Mouse (Mus musculus) ZHBTc4 (cell line): ENCODE results near the gene Unc45a.
"Not testable (repeated sequence)": the region's sequence is repeated elsewhere in the genome, so short reads cannot be mapped to it uniquely, and the experiment has no call there.

Source experiments
- DNase-seq: peaks from one replicate; pipeline ENCODE4 v3.0.0-alpha.2; 2011; ENCODE audit warnings: low read depth, low spot score

The Unc45a gene

DNA sequence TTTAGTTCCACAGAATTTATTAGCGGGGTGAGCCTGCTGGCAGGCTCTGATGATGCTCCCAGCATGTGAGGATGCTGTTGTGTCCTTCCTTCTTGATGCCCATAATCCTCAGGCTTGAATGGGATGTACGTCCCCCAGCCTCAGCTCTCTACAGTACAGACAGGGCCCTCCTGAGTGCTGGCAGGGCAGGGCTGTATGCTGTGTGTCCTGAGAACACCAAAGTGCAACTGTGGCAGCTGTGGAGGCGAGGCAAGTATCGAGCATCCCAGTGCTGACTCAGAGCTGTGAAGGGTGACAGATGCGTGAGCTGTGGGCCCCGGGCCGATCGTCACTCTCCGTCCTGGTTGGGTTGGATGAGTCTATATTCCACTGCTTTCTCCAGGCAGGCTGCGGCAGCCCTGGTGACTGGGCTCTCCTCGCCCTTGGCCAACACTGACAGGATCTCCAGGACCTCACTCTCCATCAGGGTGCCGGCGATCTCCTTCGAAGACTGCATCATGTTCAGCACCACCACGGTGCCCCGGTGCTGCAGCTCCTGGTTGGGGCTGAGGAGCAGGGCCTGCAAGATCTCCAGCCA, 15.4 kb downstream of the Unc45a start:
- peak; percentile 26 for DNase-seq

DNA sequence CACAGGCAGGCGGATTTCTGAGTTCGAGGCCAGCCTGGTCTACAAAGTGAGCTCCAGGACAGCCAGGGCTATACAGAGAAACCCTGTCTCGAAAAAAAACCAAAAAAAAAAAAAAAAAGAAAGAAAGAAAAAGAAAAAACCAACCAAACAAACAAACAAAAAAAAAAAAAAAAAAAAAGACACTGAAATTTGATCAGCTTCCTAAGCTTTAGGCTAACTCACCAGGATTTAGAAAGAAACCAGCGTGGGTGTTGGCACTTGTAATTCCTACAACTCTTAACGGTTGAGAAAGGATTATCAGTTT, 16.0 kb downstream of the Unc45a start:
- DNase-seq: not testable (repeated sequence)

DNA sequence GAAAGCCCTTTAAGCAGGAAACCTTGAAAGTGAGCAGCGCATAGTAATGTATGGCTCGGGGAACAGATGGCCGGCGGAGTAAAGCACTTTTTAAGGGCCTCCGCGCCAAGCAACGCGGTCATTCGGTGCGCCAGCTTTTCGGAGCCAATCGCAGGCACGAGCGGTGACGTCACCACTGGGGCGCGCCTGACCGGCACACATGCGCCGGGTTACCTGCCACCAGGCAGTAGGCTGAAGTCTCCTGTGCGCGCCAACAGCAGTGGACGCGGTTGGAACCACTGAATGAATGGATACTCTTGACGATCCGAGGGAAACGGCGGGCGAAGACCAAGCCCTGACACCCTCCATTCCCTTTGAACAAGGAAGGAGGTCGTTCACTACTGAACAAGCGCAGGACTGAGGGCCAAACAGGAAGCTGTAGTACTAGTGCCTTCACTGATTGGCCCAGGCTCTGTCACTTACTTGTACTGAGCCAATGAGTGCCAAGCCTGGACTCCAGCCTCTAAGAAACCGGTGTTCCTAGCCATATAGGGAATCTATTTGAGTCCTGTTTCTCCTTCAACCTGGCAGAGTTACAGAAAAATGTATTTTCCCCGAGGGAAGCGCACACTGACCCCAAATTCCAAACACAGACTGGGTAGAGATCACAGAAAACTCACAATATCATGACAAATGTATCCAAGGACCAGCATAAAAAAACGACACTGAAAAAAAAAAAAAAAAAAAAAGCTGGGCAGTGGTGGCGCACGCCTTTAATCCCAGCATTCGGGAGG, 16.6 kb downstream of the Unc45a start, which contains the start of gene Rccd1:
Gene Rccd1, minus strand, starts transcription at position 412 of the 773 bp plus-strand sequence.
- DNase-seq: peak; percentile 96

- no peak for DNase-seq
Measured at GRCm38 (mm10) chr7:80323336-80323735, 17.5 kb downstream of the Unc45a start.

- peak; percentile 47 for DNase-seq
Measured at GRCm38 (mm10) chr7:80319846-80320496, 20.8 kb downstream of the Unc45a start.

GRCm38 (mm10) chr7:80318670-80319069, 22.1 kb downstream of the Unc45a start:
- no peak for DNase-seq

- DNase-seq: no peak
Measured at GRCm38 (mm10) chr7:80317439-80318115, 23.2 kb downstream of the Unc45a start.

DNA sequence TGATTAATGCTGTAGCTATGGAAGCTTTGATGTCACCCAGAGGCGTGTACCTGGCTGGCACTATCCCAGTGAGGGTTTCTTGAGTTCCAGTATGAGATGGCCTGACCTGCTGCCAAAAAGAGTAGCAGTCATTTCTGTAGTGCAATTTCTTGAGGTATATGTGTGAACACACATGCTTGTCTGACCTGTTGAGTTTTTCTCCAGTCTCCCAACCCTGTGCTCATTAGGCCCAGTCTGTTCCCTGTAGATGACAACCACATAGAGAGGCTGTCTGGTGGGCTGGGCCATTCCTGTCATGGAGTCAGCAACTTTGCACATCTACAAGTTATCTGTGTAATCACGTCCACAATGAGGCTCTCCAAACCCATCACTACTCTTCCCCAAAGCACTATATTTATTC, 25.1 kb downstream of the Unc45a start:
- no peak for DNase-seq

GRCm38 (mm10) chr7:80310771-80311170, 30.0 kb downstream of the Unc45a start:
- no peak for DNase-seq

DNA sequence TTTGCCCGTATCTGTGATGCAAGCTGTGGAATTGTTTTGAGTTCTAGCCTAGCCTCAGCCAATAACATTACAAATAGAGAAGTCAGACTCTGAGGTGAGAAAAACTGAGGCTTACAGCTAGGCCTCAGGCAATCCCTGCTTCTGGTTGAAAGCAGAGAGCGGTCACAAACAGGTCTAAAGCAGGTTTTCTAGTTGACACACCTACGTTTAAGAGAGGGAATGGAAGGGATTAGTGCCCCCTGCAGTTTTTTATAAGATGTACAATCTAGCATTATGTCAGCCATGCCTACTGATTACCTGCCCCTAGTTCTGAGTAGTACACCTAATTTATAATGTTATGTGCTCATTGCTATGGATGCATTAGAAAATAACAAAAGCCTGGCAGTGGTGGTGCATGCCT, 33.0 kb downstream of the Unc45a start:
- DNase-seq: peak; percentile 52

DNA sequence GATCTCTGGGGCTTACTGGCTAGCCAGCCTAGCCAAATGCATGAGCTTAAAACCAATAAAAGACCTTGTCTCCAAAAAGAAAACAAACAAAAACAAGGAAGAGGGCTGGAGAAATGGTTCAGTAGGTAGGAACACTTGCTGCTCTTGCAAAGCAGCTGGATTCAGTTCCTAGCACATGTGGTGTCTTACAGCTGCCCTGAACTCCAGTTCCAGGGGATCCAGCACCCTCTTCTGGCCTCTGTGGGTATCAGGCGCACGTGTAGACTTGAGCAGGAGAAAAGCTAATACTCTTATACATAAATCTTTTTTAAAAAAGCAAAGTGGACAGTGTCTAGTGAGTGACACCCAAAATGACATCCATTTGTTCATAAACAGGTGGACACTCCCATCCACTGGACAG, 39.3 kb downstream of the Unc45a start:
- peak; percentile 53 for DNase-seq

DNA sequence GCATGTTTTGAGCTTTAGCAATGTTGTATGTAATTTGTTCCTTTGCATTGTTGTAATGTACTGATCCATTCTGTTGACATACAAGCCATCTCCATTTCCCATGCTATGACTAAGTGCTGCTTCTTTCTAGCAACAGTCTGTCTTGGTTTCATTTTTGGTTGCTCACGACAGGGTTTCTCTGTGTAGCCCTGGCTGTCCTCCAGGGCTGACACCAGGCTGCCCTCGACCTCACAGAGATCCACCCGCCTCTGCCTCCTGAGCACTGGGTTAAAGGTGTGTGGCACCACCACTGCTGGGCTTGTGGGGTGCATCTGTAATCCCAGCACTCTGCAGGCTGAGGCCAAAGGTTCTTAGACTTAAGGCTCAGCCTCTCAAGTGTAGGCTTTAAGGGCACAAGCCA, 41.2 kb downstream of the Unc45a start:
- DNase-seq: no peak

DNA sequence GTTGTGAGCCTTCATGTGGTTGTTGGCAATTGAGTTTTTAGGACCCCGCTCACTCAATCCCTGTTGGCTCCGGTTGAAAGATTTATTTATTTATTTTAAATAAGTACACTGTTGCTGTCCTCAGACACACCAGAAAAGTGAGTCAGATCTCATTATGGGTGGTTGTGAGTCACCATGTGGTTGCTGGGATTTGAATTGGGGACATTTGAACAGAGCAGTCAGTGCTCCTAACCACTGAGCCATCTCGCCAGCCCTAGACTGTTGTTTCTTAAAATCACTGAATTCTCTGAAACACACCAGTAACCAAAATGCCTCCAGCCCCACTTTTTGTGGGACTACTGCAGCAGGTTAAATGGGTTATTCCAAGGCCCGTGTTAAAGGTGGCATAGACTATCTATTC, 42.1 kb downstream of the Unc45a start:
- no peak for DNase-seq

GRCm38 (mm10) chr7:80297041-80297440, 43.8 kb downstream of the Unc45a start:
- DNase-seq: no peak

DNA sequence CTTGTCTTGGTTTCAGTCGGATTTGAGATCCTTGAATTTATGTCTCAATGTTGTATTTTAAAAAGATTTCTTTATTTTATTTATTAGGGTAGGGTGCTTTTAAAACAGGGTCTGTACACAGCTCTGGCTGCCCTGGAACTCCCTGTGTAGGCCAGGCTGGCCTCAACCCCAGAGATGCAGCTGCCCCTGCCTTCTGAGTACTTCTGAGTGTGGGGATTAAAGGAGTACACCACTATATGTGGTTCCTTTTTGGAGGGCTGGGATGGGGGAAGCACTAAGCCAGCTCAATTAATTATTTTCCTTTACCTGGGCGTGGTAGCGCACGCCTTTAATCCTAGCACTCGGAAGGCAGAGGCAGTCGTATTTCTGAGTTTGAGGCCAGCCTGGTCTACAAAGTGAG, 44.3 kb downstream of the Unc45a start:
- DNase-seq: no peak

DNA sequence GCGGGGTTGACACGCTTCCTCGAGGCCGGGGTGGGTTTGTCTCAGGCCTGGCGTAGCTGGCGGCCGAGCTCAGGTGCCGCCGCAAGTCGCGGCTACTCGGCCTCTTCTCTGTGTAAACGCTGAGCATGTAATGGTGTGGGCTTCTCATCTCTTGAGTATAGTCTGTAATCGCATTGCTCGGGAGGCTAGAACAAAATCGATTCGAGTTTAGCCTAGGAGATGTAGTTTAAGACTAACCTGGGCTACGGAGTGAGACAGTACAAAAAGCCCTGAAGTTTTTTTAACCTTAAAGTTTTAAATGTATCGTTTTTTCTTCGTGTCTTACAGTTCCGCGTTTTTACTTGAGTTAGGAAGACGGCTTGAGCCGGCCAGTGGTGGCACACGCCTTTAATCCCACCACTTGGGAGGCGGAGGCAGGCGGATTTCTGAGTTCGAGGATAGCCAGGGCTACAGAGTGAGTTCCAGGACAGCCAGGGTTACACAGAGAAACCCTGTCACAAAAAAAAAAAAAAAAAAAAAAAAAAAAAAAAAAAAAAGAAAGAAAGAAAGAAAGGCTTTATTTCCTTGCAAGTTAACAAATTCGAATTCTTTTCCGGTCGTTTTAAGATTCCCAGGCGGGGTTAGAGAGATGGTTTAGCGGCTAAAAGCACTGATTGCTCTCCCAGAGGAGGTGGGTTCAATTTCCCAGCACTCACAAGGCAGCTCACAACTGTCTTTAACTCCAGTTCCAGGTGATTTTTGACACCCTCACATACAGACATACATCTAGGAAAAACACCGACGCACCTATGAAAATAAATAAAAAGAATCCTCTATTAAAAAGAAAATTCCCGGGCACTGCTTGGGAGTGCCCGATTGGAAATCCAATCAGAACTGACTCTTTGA, 45.8 kb downstream of the Unc45a start:
- DNase-seq: peak; percentile 54

- DNase-seq: peak; percentile 99
Measured at GRCm38 (mm10) chr7:80294062-80294763, 46.6 kb downstream of the Unc45a start, which contains the start of gene Prc1. Prc1 (plus strand) TSS chr7:80294450.

GRCm38 (mm10) chr7:80287736-80288135, 53.1 kb downstream of the Unc45a start:
- no peak for DNase-seq

DNA sequence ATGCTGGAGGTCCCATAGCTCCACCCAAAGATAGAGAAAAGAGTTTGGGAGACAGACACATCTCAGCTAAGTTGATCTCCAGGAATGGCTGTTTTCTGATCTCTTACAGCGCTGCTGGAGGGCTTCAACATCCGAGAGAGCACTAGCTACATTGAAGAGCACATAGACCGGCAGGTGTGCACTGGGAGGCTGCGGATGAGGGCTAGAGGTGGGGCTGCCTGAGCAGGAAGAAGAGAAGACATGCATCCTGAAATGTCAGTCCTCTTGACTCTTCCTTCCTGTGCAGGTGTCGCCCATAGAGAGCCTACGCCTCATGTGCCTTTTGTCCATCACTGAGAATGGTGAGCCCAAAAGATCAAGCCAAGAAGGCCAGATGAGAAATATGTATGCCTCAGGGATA, 55.1 kb downstream of the Unc45a start:
- DNase-seq: no peak

DNA sequence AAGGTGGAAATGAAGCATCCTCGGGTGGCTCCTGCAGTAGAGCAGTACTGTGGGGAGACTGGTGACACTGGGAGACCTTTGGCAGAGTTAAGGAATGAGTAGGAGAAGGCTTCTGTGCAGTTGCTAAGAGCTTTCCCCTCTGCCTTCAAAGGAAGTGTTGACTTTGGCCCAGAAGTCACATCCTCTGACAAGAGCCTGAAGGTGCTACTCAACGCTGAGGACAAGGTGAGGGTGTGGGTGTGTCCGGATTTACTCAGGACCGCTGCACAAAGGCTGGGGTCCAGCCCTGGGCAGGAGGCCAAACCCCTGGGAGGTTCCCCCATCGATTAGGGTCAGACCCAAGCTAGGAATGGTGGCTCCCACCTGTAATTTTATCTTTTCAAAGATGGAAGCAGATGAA, 56.4 kb downstream of the Unc45a start:
- DNase-seq: no peak
